Mouse (Mus musculus): ENCODE data around the gene Fam57b. TPM values are rescaled to one million over a fixed set of nuclear protein-coding genes. Genes with fewer than 3 reads are reported as not detected.

Gene Fam57b
- polyA plus RNA-seq, 1 experiment from 2014 or later: 64.4 TPM

DNA sequence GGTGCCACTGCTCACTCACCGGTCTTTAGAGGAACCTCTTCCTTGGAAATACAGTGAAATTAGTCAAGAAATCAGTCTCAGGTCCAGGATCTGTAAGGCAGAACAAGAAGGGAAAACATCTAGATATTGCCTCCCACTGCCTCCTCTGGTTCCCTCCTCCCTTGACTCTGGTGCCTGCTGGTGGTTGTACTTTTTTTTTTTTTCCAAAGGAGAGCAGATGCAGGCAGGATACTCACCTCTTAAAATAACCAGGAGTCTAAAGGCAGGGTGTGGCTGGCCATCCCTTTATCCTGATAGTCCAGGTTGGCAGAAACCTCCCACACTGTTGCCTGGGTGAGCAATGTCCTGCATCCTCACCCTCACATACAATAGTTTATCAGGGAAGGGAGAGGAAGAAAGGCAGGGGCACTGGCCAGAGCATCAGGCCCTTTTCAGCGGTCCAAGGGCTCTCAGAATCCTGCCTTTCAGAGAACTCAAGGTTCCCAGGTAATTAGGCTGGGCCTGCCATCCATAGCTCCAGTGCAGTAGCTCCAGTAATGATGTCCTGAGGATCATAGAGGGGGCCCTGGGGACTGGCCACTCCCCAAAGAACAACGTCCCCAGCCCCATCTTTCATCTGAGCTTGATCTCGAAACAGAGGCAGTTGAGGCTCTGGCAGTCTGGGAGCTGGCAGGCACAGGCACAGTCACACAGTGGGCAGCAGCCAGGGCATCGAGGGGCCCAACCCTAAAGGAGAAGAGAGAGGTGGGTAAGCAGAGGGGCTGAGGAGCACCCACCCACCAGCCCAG is 3.0 kb downstream of the Fam57b start:
- Histone ChIP-seq H3K4me3 (ENCODE audit: low read depth, low read length) (peak overlapping the region; percentile 81), H3K9ac (replicated peaks; ENCODE audit: low read depth, low read length) (peak overlapping the region; percentile 87), H3K4me2 (ENCODE audit: low read depth, low read length) (peak overlapping the region; percentile 90), H3K9me3 (ENCODE audit: control insufficient read depth, low read length) (no peaks in the 10 kb centered on the region), H3K4me1 (ENCODE audit: control insufficient read depth, insufficient read depth, low read length) (peaks cover 19% of the 10 kb centered on the region), H3K27me3 (ENCODE audit: control insufficient read depth, insufficient read depth, low read length) (no peaks in the 10 kb centered on the region), H3K27ac (ENCODE audit: low read depth, low read length) (no peak overlapping the region; the same call in 1 of the 2 replicates), H3K36me3 (ENCODE audit: control insufficient read depth, insufficient read depth, low read length) (peaks cover 15% of the 10 kb centered on the region)
- 48% methylated on average over 5 of the region's 5 CpGs for WGBS
- ATAC-seq (ENCODE audit: low read depth): no peak

DNA sequence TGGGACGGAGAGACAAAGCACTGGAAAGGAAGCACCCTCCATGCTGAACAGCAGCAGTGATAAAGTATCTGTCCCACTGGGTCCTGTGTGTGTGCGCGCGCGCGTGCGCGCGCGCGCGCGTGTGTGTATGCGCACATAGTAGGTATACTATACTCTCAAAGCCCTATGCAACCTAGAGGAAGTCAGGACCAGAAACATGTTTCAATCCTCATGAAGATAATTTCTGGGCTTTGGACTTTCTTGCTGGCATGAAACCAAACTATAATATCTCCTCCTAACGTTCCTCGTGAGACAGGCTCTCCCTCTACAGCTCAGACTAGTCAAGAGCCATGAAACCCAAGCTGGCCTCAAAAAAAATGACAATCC is 3.6 kb downstream of the Fam57b start:
- Histone ChIP-seq H3K27me3 (ENCODE audit: control insufficient read depth, insufficient read depth, low read length) (no peaks in the 10 kb centered on the region), H3K9ac (replicated peaks; ENCODE audit: low read depth, low read length) (no peak overlapping the region), H3K36me3 (ENCODE audit: control insufficient read depth, insufficient read depth, low read length) (peaks cover 11% of the 10 kb centered on the region), H3K4me3 (ENCODE audit: low read depth, low read length) (no peak overlapping the region), H3K4me1 (ENCODE audit: control insufficient read depth, insufficient read depth, low read length) (peaks cover 19% of the 10 kb centered on the region), H3K27ac (ENCODE audit: low read depth, low read length) (no peak overlapping the region), H3K4me2 (ENCODE audit: low read depth, low read length) (no peak overlapping the region), H3K9me3 (ENCODE audit: control insufficient read depth, low read length) (no peaks in the 10 kb centered on the region)
- ATAC-seq (ENCODE audit: low read depth): no peak
- WGBS: 95% methylated on average over 16 of the region's 16 CpGs

DNA sequence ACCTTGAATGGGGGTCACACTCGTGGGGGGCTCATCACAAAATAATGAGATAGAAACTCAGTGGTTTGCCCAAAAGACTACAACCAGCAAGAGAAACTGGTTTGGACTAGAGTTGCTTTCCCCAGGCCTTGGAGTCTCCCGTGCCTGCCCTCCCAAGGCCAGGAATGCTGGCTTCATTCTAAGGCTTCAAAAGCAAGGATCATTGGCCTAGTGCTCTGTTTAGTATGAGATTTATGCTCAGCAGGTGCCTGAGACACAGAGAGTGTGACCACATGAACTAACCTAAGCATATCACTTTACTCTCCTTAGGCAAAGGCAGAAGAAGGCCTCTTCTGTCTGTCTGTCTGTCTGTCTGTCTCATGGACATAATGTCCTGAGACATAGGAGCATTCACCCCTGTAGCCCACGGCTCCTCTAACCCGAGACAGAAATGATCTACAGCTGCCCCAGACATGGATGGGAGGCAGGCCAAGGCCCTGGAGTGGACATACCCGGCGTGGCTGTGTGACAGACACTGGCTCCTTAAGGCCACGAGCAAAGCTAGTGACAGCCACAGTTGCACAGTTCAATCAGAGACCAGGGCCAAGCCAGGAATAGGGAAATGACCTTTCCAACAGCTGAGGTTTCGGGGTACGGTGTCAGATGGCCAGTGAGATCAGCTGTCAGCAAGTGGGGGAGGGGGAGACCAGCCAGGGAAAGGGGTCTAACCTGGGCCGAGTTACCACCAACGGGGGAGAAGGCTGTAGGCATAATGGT is 4.8 kb downstream of the Fam57b start:
- no peak for ATAC-seq (ENCODE audit: low read depth)
- Histone ChIP-seq H3K27ac (ENCODE audit: low read depth, low read length) (no peak overlapping the region), H3K9me3 (ENCODE audit: control insufficient read depth, low read length) (no peaks in the 10 kb centered on the region), H3K4me1 (ENCODE audit: control insufficient read depth, insufficient read depth, low read length) (peaks cover 12% of the 10 kb centered on the region), H3K27me3 (ENCODE audit: control insufficient read depth, insufficient read depth, low read length) (no peaks in the 10 kb centered on the region), H3K4me2 (ENCODE audit: low read depth, low read length) (no peak overlapping the region), H3K9ac (replicated peaks; ENCODE audit: low read depth, low read length) (no peak overlapping the region), H3K36me3 (ENCODE audit: control insufficient read depth, insufficient read depth, low read length) (no peaks in the 10 kb centered on the region), H3K4me3 (ENCODE audit: low read depth, low read length) (no peak overlapping the region)
- WGBS: 83% methylated on average over 11 of the region's 11 CpGs

DNA sequence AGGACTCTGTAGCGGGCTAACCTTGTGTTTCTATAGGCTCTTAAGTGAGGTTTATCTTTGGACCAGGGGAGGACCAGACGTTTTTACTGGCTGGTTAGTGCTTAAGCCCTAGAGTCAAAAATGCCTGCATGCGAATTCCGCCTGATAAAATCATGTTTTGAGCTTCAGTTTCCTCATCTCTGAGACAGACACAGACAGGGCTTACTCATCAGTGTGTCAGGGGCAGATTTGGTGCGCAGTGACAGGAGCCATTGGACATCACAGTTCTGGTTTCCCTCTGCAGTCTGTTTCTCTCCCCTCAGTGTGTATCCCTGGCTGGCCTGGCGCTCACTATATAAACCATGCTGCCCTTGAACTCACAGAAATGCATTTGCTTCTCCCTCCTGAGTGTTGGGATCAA is 5.7 kb downstream of the Fam57b start:
- H3K36me3 ChIP-seq (ENCODE audit: control insufficient read depth, insufficient read depth, low read length): no peaks in the 10 kb centered on the region
- no peak overlapping the region for H3K4me3 ChIP-seq (ENCODE audit: low read depth, low read length)
- no peak for ATAC-seq (ENCODE audit: low read depth)
- no peak overlapping the region for H3K27ac ChIP-seq (ENCODE audit: low read depth, low read length)
- peaks cover 8% of the 10 kb centered on the region; the same call in 1 of the 2 replicates for H3K4me1 ChIP-seq (ENCODE audit: control insufficient read depth, insufficient read depth, low read length)
- H3K4me2 ChIP-seq (ENCODE audit: low read depth, low read length): no peak overlapping the region
- no peaks in the 10 kb centered on the region for H3K9me3 ChIP-seq (ENCODE audit: control insufficient read depth, low read length)
- no peak overlapping the region for H3K9ac ChIP-seq (replicated peaks; ENCODE audit: low read depth, low read length)
- no peaks in the 10 kb centered on the region for H3K27me3 ChIP-seq (ENCODE audit: control insufficient read depth, insufficient read depth, low read length)
- 91% methylated on average over 6 of the region's 6 CpGs for WGBS

DNA sequence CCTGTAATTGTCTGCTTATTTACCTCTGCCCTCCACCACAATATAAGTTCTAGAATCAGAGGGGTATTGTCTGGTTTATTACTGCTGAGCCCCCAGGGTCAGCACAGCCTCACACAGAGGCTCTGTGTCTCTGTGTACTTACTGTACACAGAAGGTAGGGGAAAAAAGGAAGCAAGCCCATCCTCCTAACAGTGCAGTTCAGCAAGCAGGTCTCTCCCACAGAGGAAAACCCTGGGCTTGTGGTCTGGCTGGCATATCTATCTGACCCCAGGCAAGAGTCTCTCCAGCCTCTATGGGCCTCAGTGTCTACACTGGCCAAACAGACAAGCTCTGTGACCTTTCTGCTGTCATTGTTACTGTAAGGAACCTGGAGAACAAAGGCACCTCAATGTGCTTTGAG is 6.3 kb downstream of the Fam57b start:
- Histone ChIP-seq H3K27ac (ENCODE audit: low read depth, low read length) (no peak overlapping the region), H3K36me3 (ENCODE audit: control insufficient read depth, insufficient read depth, low read length) (no peaks in the 10 kb centered on the region), H3K27me3 (ENCODE audit: control insufficient read depth, insufficient read depth, low read length) (no peaks in the 10 kb centered on the region), H3K4me2 (ENCODE audit: low read depth, low read length) (no peak overlapping the region), H3K4me1 (ENCODE audit: control insufficient read depth, insufficient read depth, low read length) (peaks cover 11% of the 10 kb centered on the region; the same call in 1 of the 2 replicates), H3K4me3 (ENCODE audit: low read depth, low read length) (no peak overlapping the region), H3K9me3 (ENCODE audit: control insufficient read depth, low read length) (no peaks in the 10 kb centered on the region), H3K9ac (replicated peaks; ENCODE audit: low read depth, low read length) (no peak overlapping the region)
- no peak for ATAC-seq (ENCODE audit: low read depth)

DNA sequence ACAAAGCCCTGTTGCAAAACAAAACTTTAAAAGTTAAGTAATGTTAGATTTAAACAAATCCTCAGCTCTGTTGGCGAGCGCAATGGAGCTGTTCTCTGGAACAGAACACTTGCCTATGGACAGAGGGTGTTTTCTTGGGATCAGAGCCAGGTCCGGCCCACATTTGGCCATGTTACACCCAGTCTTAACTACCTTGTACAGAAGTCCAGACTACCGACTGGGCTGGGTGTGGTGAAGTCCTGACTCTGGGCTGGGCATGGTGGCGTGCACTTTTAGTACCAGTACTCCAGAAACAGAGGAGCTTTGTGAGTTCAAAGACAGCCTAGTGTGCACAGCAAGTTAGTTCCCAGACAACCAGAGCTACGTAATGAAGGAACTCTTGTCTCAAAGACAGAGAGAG is 9.5 kb downstream of the Fam57b start:
- Histone ChIP-seq H3K4me2 (ENCODE audit: low read depth, low read length) (no peak overlapping the region), H3K36me3 (ENCODE audit: control insufficient read depth, insufficient read depth, low read length) (no peaks in the 10 kb centered on the region), H3K27ac (ENCODE audit: low read depth, low read length) (no peak overlapping the region), H3K4me3 (ENCODE audit: low read depth, low read length) (no peak overlapping the region), H3K4me1 (ENCODE audit: control insufficient read depth, insufficient read depth, low read length) (peaks cover 8% of the 10 kb centered on the region; the same call in 1 of the 2 replicates), H3K9ac (replicated peaks; ENCODE audit: low read depth, low read length) (no peak overlapping the region), H3K9me3 (ENCODE audit: control insufficient read depth, low read length) (no peaks in the 10 kb centered on the region), H3K27me3 (ENCODE audit: control insufficient read depth, insufficient read depth, low read length) (no peaks in the 10 kb centered on the region)
- no peak for ATAC-seq (ENCODE audit: low read depth)
- WGBS: 90% methylated on average over 6 of the region's 6 CpGs

DNA sequence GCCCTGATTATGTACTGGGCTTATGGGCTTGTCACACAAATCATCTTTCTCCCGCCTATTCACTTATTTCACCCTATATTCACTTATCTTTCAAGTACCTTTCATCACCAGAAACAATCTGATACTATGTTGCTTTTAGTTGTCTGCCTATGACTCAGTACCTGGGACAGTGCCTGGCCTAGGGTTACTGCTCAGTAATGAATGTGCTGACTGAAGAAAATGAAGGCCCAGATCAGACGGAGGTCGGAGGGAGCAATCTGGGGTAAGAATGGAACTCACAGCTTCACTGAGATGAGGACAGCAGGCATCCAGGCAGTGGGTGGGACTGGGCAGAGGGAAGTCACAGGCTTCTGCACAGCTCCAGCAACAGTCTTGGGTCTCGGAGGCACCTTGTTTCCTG is 9.9 kb downstream of the Fam57b start:
- no peaks in the 10 kb centered on the region for H3K9me3 ChIP-seq (ENCODE audit: control insufficient read depth, low read length)
- H3K4me3 ChIP-seq (ENCODE audit: low read depth, low read length): no peak overlapping the region
- no peak overlapping the region for H3K4me2 ChIP-seq (ENCODE audit: low read depth, low read length)
- H3K9ac ChIP-seq (replicated peaks; ENCODE audit: low read depth, low read length): no peak overlapping the region
- H3K36me3 ChIP-seq (ENCODE audit: control insufficient read depth, insufficient read depth, low read length): no peaks in the 10 kb centered on the region
- H3K4me1 ChIP-seq (ENCODE audit: control insufficient read depth, insufficient read depth, low read length): peaks cover 8% of the 10 kb centered on the region; the same call in 1 of the 2 replicates
- ATAC-seq (ENCODE audit: low read depth): no peak
- 73% methylated on average over 4 of the region's 4 CpGs for WGBS
- H3K27me3 ChIP-seq (ENCODE audit: control insufficient read depth, insufficient read depth, low read length): no peaks in the 10 kb centered on the region
- no peak overlapping the region for H3K27ac ChIP-seq (ENCODE audit: low read depth, low read length)

DNA sequence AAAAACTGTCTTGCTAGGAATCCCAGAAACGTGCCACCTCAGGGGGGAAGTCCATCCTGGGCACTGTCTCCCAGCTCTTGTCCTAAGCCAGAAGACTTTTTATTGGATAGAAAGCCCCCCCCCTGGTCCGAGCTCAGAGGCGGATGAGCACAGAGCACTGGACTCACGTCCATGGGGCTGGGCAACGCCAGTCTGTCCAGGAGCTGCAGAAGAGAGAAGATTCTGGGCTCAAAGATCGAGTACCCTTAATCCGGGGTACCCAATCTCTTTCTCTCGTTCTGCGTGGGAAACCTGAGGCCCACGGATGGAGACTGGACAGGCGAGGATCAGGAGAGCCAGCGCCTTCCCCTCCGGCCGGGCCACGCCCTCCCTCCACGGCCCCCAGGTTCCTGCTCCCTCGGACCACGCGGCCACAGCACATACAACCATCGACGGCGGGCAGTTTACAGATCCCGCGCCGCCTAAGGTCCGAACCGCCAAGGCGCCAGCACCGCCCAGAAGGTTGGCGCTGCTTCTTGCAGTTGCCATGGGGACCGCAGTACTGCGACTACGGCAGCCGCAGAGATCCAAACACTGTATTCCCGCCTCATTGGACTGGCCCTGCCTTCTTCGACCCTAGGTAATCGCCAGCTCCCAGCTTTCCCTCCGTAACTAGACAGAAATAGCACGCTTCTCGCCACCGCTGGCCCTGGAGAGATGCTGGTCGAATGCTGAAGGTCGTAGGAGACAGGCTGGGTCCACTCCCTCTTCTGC is 11.4 kb downstream of the Fam57b start:
- Histone ChIP-seq H3K9me3 (ENCODE audit: control insufficient read depth, low read length) (no peaks in the 10 kb centered on the region), H3K27me3 (ENCODE audit: control insufficient read depth, insufficient read depth, low read length) (no peaks in the 10 kb centered on the region), H3K4me2 (ENCODE audit: low read depth, low read length) (peak overlapping the region; percentile 72), H3K4me3 (ENCODE audit: low read depth, low read length) (peak overlapping the region; percentile 55), H3K36me3 (ENCODE audit: control insufficient read depth, insufficient read depth, low read length) (no peaks in the 10 kb centered on the region), H3K4me1 (ENCODE audit: control insufficient read depth, insufficient read depth, low read length) (peaks cover 8% of the 10 kb centered on the region; the same call in 1 of the 2 replicates), H3K27ac (ENCODE audit: low read depth, low read length) (0 out of 2 replicates have a peak overlapping the region, but pooled peaks have one; percentile 29), H3K9ac (replicated peaks; ENCODE audit: low read depth, low read length) (peak overlapping the region; percentile 60)
- WGBS: under 1% methylated on average over 43 of the region's 43 CpGs
- ATAC-seq (ENCODE audit: low read depth): peak; percentile 96
